Mouse (Mus musculus) ES-Bruce4 (cell line): ENCODE data around the gene Manba.

Source experiments
- CTCF ChIP-seq: IDR thresholded peaks from one replicate; pipeline ENCODE4 v1.8.1; 2011; ENCODE audit warnings: low read depth, low read length
- EP300 ChIP-seq: IDR thresholded peaks from 2 replicates; pipeline ENCODE4 v1.6.1; 2011; ENCODE audit warnings: low read depth, low read length; ENCODE audit not compliant: insufficient read depth
- POLR2A ChIP-seq: IDR thresholded peaks from one replicate; pipeline ENCODE4 v1.8.1; 2011; ENCODE audit warnings: low read length; ENCODE audit not compliant: insufficient read depth

GRCm38 (mm10) chr3:135579179-135579578, 93.8 kb downstream of the Manba start:
- TF ChIP-seq CTCF: no peak
- TF ChIP-seq POLR2A: no peak
- TF ChIP-seq EP300: no peak
